Mouse (Mus musculus) cortical plate, adult 2 months (tissue): ENCODE measurements around the gene Spem1. TPM values are rescaled to one million over a fixed set of nuclear protein-coding genes. Genes with fewer than 3 reads are reported as not detected.

Experiments used
- H3K27ac ChIP-seq: fragments of 200-500 bp; 2 replicates; pipeline ENCODE4 v1.5.1; 2012; ENCODE audit warnings: low read length, control low read depth, inconsistent platforms; ENCODE audit not compliant: insufficient read depth
- H3K4me1 ChIP-seq: fragments of 200-500 bp; 2 replicates; pipeline ENCODE4 v1.6.1; 2011; ENCODE audit warnings: low read length; ENCODE audit not compliant: control insufficient read depth, insufficient read depth
- H3K4me3 ChIP-seq: fragments of 200-500 bp; 2 replicates; pipeline ENCODE4 v1.5.1; 2011; ENCODE audit warnings: mild to moderate bottlenecking, low read length, control low read depth; ENCODE audit not compliant: insufficient read depth
- CTCF ChIP-seq: fragments of 200-500 bp; IDR thresholded peaks from 2 replicates; pipeline ENCODE4 v1.5.1; 2011; ENCODE audit warnings: mild to moderate bottlenecking, control low read depth, low read length; ENCODE audit not compliant: insufficient read depth; ENCODE audit errors: extremely low read depth
- POLR2A ChIP-seq: fragments of 200-500 bp; IDR thresholded peaks from 2 replicates; pipeline ENCODE4 v1.6.1; 2011; ENCODE audit warnings: mild to moderate bottlenecking, low read length, control low read depth; ENCODE audit not compliant: insufficient read depth; ENCODE audit errors: extremely low read depth
- polyA plus RNA-seq: library from polyadenylated mRNA; depleted of rRNA; stranded (reverse); fragments of >200 nt; gene quantifications from 2 replicates; pipeline ENCODE4 v1.2.3, GENCODE M21; 2012

Spem1 gene
- polyA plus RNA-seq, 1 experiment: 0.10 TPM

DNA sequence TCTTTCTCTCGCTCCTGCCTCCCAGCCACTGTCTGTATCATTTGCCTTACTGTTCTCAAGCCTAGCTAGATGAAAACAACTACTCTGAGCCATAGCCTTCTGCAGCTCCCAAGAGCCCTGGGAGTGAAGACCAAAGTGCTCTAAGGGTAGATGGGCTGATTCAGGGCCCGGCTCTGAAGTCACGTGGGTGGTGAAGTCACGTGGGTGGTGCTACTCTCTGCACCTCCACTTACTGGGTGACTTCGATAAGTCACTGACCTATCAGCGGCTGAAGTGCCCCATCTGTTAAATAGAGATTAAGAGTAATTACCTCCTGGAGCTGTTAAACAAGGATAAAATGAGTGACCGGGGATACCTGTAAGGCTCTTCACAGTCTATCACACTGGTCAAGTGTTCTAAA is 32.0 kb upstream of the Spem1 start:
- Histone ChIP-seq H3K4me3 (no peak overlapping the region), H3K4me1 (no peaks in the 10 kb centered on the region), H3K27ac (no peak overlapping the region)
- TF ChIP-seq CTCF: no peak
- TF ChIP-seq POLR2A: no peak

DNA sequence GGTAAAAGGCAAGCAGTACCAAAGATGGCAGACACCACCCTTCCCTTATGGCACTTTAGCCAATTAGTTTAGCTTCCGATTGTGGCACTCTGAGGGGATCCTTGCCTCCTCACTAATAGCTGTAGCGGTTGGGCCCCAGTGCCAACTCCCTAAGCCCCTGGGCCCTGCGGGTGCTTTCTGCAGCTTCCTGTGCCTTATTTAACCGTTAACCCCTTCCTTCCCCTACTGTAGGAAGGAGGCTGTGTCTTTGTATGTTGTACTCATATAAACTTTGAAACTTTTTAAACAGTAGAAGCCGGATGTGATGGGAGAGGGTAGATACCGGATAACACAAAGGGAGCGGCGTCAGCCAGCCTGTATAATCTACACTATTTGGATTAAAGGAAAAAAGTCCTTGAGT is 28.8 kb upstream of the Spem1 start:
- no peak overlapping the region for H3K27ac ChIP-seq
- no peak for TF ChIP-seq CTCF
- TF ChIP-seq POLR2A: no peak
- no peaks in the 10 kb centered on the region for H3K4me1 ChIP-seq
- H3K4me3 ChIP-seq: no peak overlapping the region

DNA sequence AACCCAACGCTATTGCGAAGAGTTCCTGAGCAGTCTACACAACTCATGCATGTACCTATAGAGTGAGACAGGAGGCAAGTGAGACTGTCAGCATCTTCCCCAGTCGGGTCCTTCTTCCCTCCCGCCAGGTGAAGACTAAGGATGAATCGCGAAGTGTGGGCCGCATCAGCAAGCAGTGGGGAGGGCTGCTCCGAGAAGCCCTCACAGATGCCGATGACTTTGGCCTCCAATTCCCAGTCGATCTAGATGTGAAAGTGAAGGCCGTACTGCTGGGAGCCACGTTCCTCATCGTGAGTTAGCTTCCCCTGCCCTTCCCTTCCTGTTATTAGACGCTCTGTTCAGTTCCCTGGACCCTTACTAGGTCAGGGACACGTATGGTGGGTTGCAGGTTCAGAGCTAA is 27.9 kb upstream of the Spem1 start:
- TF ChIP-seq CTCF (no peak), POLR2A (no peak)
- Histone ChIP-seq H3K4me1 (no peaks in the 10 kb centered on the region), H3K27ac (no peak overlapping the region), H3K4me3 (no peak overlapping the region)

DNA sequence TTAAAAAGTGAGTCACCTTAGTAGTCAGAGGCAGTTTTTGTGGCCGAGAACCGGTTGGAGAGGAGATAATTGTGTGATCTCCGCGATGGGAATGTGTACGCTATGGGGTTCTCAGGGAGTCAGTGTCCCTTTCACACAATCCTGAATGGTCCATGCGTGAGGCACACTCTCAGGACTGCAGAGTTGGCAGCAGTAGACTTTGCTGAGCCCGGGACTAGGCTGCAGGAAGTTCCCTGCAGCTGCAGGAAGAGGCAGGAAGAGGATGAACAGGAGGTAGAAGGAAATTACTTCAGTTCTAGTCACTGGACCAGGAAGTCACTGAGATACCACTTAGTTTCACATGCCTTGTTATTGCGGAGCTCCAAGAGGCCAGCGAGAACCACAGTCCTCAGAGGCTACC is 27.1 kb upstream of the Spem1 start:
- Histone ChIP-seq H3K4me1 (no peaks in the 10 kb centered on the region), H3K27ac (no peak overlapping the region), H3K4me3 (no peak overlapping the region)
- TF ChIP-seq POLR2A (no peak), CTCF (no peak)

DNA sequence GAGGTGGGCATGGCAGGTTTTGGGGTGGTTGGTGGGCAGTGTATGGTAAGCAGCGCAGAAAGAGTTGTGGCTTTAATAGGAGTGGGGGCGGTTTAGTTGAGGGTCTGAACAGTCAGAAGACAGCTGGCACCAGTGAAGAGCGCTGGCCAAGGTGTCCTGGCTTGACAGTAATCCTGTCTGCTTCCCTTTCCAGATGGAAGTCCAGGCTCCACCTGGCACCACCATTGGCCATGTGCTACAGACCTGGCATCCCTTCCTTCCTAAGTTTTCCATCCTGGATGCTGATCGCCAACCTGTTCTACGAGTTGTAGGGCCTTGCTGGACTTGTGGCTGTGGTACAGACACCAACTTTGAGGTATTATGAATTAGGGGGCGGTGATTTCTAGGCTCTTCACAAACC is 26.0 kb upstream of the Spem1 start:
- no peaks in the 10 kb centered on the region for H3K4me1 ChIP-seq
- TF ChIP-seq CTCF (no peak), POLR2A (no peak)
- H3K27ac ChIP-seq: no peak overlapping the region
- no peak overlapping the region for H3K4me3 ChIP-seq

DNA sequence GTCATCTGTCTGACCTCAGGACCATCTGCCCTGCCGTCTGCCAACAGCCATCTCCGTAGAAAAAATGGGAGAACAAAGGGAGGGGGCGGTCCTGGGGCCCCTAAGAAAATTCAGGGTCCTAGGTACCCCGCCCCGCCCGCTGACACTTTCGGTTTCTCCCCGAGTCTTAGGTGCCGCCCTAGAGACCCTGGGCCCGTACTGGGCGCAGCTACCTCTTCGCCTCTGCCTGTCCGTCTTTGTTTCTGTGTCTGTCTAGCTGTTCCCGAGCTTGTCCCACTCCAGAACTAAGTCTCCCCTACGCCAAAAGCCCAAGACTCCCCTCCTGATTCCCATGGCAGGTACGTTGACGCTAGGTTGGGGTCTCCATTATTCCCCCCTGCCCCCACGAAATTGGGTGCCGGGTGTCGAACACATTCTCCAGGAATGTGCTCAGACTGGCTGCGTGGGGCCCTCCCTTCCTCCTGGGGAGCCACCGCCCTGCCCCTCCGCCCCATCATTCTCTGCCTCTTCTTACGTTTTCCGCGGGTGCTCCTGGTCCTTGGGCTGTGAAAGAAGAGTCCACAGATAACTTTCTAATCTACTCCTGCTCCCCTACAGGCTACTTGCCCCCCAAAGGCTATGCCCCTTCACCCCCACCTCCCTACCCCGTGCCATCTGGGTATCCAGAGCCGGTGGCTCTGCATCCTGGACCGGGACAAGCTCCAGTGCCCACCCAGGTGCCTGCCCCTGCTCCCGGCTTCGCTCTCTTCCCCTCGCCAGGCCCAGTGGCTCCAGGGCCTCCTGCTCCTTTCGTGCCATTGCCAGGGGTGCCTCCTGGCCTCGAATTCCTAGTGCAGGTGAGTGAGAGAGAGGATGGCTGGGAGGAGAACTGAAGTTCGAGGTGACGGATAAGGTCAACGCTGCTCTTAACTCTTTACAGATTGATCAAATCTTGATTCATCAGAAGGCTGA is 25.0 kb upstream of the Spem1 start:
- H3K4me1 ChIP-seq: no peaks in the 10 kb centered on the region
- peak overlapping the region; percentile 59 for H3K4me3 ChIP-seq
- TF ChIP-seq POLR2A (no peak), CTCF (no peak)
- no peak overlapping the region for H3K27ac ChIP-seq

DNA sequence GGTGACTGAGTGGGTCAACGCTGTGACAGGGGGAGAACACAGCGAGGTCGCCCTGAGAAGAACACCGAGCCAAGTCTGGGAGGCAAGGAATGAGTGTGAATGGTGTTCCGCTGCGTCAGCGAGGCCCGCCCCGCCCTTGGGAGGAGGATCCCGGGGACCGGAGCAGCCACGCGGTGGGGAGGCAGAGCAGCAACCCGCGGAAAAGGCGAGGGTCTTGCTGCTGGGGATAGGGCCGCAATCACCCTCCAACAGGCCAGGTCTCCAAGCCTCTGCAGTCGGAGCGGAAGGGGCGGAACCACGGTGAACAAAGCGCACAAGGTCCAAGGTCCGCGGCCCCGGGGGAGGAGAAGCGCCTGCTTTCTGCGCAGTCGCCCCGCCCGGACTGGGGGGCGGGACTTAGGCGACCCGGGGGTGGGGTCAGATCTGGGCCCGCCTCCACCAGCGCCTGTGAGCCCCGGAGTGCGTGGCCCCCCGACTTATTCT is 24.3 kb upstream of the Spem1 start, which contains the start of gene Plscr3:
Gene Plscr3, plus strand, starts transcription at position 179 of the 483 bp plus-strand sequence.
- Histone ChIP-seq H3K4me1 (no peaks in the 10 kb centered on the region), H3K27ac (peak within 1 kb of the TSS; percentile 53), H3K4me3 (peak within 1 kb of the TSS; percentile 59)
- peak; percentile 59; the same call in 1 of the 2 replicates for TF ChIP-seq POLR2A
- TF ChIP-seq CTCF: no peak

DNA sequence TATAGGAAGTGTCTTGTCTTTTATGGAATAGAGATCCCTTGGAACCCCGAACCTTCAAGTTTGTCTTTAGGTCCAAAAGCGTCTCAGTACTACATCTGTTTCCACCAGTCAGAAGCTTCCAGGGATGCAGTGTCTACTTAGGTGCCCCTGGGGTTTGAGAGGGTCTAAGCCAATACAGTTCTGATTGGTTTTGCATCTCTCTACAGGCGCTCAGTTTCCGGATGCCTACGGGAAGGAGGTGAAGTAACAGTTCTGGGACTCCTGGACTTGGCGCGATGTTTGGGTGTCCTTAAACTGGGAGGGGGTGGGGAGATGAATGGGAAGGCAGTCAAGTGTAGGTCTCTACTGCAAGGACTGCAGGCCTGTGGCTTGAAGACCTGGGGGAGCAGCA is 16.7 kb upstream of the Spem1 start:
- Histone ChIP-seq H3K4me3 (peak overlapping the region; percentile 76), H3K27ac (peak overlapping the region; percentile 36; the same call in 1 of the 2 replicates), H3K4me1 (peaks cover 1% of the 10 kb centered on the region)
- no peak for TF ChIP-seq CTCF
- TF ChIP-seq POLR2A: no peak

DNA sequence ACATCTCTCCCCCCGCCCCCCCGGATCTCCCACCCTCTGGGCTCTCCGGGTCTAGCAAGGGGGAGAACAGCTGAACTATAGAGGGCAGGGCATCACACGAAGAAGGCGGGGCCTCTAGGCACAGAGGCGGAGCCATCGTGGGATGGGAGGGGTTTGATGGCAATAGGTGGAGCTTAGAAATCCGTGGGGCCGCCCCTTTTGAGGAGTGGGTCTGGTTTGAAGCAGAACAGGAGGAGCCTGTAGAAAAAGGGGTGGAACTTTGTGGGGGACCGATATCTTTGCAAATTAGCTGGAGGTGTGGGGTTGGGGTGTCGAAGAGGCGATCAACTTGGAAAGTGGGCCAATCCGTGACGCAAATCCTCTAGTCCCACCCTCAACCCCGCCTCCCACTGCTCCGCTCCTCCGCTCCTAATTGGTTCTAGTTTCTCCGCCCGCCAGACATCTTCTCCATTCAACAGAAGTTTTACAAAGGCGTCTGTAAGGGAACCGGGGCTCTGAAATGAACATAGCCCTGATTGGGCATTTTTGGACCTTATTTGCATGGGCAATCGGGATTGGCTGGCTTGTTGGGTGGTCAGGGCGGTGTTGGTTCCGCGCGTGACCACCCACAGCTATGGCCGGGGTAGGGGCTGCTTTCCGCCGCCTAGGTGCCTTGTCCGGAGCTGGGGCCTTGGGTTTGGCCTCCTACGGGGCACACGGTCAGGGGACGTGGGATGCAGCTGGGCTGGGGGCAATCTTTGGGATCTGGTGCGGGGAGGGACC is 16.2 kb upstream of the Spem1 start, which contains the start of gene Tmem256:
Gene Tmem256, plus strand, starts transcription at position 563 of the 762 bp plus-strand sequence.
- TF ChIP-seq CTCF (no peak), POLR2A (peak; percentile 60)
- H3K4me3 ChIP-seq: peak within 1 kb of the TSS; percentile 76

DNA sequence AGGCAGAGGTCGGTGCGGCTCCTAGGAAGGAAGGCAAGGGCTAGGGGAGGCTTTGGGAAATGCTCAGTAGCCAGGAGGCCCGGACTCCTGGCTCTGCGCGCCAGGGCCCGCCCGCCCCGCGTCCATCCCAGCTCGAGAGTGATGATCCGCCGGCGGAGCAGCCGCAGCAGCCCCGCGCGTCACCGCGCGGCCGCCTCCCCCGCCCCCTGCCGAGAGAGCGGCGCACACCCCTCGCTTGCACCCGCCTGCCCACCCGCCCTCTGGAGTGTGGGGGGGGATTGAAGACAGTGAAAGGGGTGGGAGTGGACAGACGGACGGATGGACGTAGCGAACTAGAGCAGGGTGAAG is 15.6 kb upstream of the Spem1 start, which contains the start of gene Nlgn2:
Gene Nlgn2, minus strand, starts transcription at position 181 of the 348 bp plus-strand sequence.
- Histone ChIP-seq H3K4me1 (peaks cover 4% of the 10 kb centered on the region), H3K27ac (peak within 1 kb of the TSS; percentile 78), H3K4me3 (peak within 1 kb of the TSS; percentile 76)
- TF ChIP-seq POLR2A: peak; percentile 43; the same call in 1 of the 2 replicates
- no peak for TF ChIP-seq CTCF

More for the DNA sequence above, 16.2 kb upstream of the Spem1 start, which contains the start of gene Tmem256:
- Histone ChIP-seq H3K4me1 (peaks cover 4% of the 10 kb centered on the region), H3K27ac (peak within 1 kb of the TSS; percentile 36)
